Mouse (Mus musculus) limb, embryonic 14.5 days (tissue): ENCODE data around the gene Acvrl1. TPM values are rescaled to one million over a fixed set of nuclear protein-coding genes. Genes with fewer than 3 reads are reported as not detected.

Experiments
- ATAC-seq: fragments of 200-750 bp; cut with Nextera tagmentation; 2 replicates; pipeline ENCODE4 v1.8.0; 2017; ENCODE audit warnings: low read depth, moderate number of reproducible peaks, moderate TSS enrichment; ENCODE audit not compliant: low FRiP score
- DNase-seq: peaks from one replicate; pipeline ENCODE4 v3.0.0-alpha.2; 2015; ENCODE audit warnings: low spot score
- H3K27ac ChIP-seq: fragments of 300-500 bp; sonication (generic); replicated peaks from 2 replicates; pipeline ENCODE4 v1.5.1; 2014; ENCODE audit warnings: low read depth, mild to moderate bottlenecking, low read length, moderate library complexity, mixed read lengths
- H3K27me3 ChIP-seq: fragments of 300-500 bp; sonication (generic); 2 replicates; pipeline ENCODE4 v1.6.1; 2014; ENCODE audit warnings: low read length, mixed read lengths; ENCODE audit not compliant: control insufficient read depth, insufficient read depth
- H3K36me3 ChIP-seq: fragments of 300-500 bp; sonication (generic); 2 replicates; pipeline ENCODE4 v1.6.1; 2014; ENCODE audit warnings: mild to moderate bottlenecking, low read length, moderate library complexity, mixed read lengths; ENCODE audit not compliant: control insufficient read depth, insufficient read depth
- H3K4me1 ChIP-seq: fragments of 300-500 bp; sonication (generic); 2 replicates; pipeline ENCODE4 v1.6.1; 2014; ENCODE audit warnings: antibody characterized with exemption, low read length, mixed read lengths; ENCODE audit not compliant: control insufficient read depth, insufficient read depth
- H3K4me2 ChIP-seq: fragments of 300-500 bp; sonication (generic); replicated peaks from 2 replicates; pipeline ENCODE4 v1.6.1; 2014; ENCODE audit warnings: low read depth, mild to moderate bottlenecking, low read length, moderate library complexity; ENCODE audit not compliant: severe bottlenecking
- H3K4me3 ChIP-seq: fragments of 300-500 bp; sonication (generic); replicated peaks from 2 replicates; pipeline ENCODE4 v1.5.1; 2014; ENCODE audit warnings: low read length
- H3K9ac ChIP-seq: fragments of 300-500 bp; sonication (generic); 2 replicates; pipeline ENCODE4 v1.6.1; 2014; ENCODE audit warnings: mild to moderate bottlenecking, low read depth, low read length, moderate library complexity; ENCODE audit not compliant: severe bottlenecking
- H3K9me3 ChIP-seq: fragments of 300-500 bp; sonication (generic); 2 replicates; pipeline ENCODE4 v1.6.1; 2016; ENCODE audit warnings: low read length; ENCODE audit not compliant: control insufficient read depth
- POLR2A ChIP-seq: fragments of 200-500 bp; IDR thresholded peaks from 2 replicates; pipeline ENCODE4 v1.8.0; 2012; ENCODE audit warnings: inconsistent platforms, mild to moderate bottlenecking, moderate library complexity, borderline replicate concordance; ENCODE audit not compliant: insufficient read depth, insufficient read length; ENCODE audit errors: extremely low read depth
- WGBS: fragments of 180-500 bp; shearing (Covaris S2); extraction: QIAGEN DNeasy Blood & Tissue Kit; methylation state at CpG from one replicate; pipeline ENCODE4 v1.1.7; 2014; 5-methylcytosine and 5-hydroxymethylcytosine counted together
- polyA plus RNA-seq, 2 experiments: library from polyadenylated mRNA; depleted of rRNA in 1 of 2; stranded (reverse) in 1 of 2; unstranded in 1 of 2; fragments of >200 nt; fragmentation: Nextera tagmentation in 1 of 2; extraction: Ambion mirVana in 1 of 2; gene quantifications; 2 replicates each; pipeline versions ENCODE4 v1.2.1 to v1.2.3; 2012 to 2014

Acvrl1 gene
- polyA plus RNA-seq, 2 experiments: 8.2 to 16.1 TPM

DNA sequence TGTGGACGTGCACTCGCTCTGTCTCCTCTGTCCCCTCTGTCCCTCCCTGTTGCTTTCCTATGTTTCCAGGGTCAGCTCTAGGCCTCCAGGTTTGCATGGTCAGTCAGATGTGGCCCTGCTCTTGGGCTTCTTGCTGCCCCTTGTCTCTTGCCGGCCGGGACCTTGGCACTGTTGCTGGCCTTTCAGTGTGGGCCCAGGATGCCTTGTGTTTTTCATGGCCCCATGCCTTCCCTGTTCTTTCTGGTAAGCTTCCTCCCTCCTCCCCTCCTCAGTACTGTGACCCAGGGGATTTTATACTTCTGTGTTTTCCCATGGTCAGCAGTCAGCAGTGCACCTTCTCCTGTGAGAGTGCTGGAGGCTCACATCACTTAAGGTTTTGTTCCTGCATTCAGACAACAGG lies 53.2 kb downstream of the Acvrl1 start:
- peaks cover 49% of the 10 kb centered on the region for H3K4me1 ChIP-seq
- ATAC-seq: no peak

DNA sequence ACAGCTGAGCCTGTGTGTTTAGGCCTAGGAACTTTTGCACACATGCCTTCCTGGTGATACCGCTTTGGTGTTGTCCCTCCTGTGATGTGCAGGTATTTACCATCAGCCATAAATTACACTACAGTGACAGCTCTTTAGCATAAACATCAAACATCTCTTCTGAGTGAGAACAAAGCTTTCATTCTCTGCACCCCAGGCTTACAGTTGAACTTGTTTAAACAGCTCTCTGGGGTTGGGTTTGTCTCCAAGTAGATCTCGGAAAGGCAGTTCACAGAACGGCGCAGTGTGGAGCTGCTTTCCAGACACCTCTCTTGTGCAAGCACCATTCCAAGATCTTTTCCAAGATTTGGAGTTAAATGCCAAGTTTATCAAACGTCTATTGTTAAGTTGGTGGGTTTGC lies 54.4 kb downstream of the Acvrl1 start:
- 0 out of 2 replicates have a peak, but pooled peaks cover 2% of the 10 kb centered on the region for H3K9me3 ChIP-seq
- H3K9ac ChIP-seq: no peak overlapping the region
- no peaks in the 10 kb centered on the region for H3K27me3 ChIP-seq
- H3K4me3 ChIP-seq: no peak overlapping the region
- 28% methylated on average over 5 of the region's 5 CpGs for WGBS
- DNase-seq (peak; percentile 56), ATAC-seq (peak; percentile 11; the same call in 1 of the 2 replicates)
- no peak for TF ChIP-seq POLR2A
- H3K27ac ChIP-seq: 0 out of 2 replicates have a peak overlapping the region, but pooled peaks have one; percentile 41
- H3K4me1 ChIP-seq: peaks cover 37% of the 10 kb centered on the region
- no peak overlapping the region for H3K4me2 ChIP-seq
- peaks cover 5% of the 10 kb centered on the region; the same call in 1 of the 2 replicates for H3K36me3 ChIP-seq

More for the DNA sequence above, 53.2 kb downstream of the Acvrl1 start:
- TF ChIP-seq POLR2A: no peak
- no peak for DNase-seq
- Histone ChIP-seq H3K4me2 (no peak overlapping the region), H3K4me3 (no peak overlapping the region), H3K27ac (no peak overlapping the region), H3K27me3 (no peaks in the 10 kb centered on the region), H3K36me3 (peaks cover 5% of the 10 kb centered on the region; the same call in 1 of the 2 replicates), H3K9me3 (0 out of 2 replicates have a peak, but pooled peaks cover 2% of the 10 kb centered on the region), H3K9ac (no peak overlapping the region)
- 26% methylated on average over 4 of the region's 4 CpGs for WGBS

DNA sequence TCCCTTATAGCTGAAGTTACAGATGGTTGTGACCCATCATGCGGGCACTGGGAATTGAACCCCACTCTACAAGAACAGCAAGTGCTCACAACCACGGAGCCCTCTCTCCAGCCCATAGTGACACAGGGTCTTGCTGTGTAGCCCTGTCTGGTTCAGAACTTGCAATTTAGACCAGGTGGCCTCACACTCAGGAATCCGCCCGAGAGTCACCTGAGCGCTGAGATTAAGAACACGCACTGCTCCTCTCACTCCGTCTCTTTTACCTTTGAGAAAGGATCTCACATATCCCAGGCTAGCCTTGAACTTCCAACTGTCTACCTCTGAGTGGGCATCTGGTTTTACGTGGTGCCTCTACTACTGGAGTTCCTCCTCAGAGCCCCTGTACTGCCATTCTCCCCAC lies 56.0 kb downstream of the Acvrl1 start:
- no peak for DNase-seq
- H3K27me3 ChIP-seq: no peaks in the 10 kb centered on the region
- H3K36me3 ChIP-seq: peaks cover 5% of the 10 kb centered on the region; the same call in 1 of the 2 replicates
- no peak for TF ChIP-seq POLR2A
- no peak for ATAC-seq
- 0 out of 2 replicates have a peak, but pooled peaks cover 2% of the 10 kb centered on the region for H3K9me3 ChIP-seq
- H3K9ac ChIP-seq: no peak overlapping the region
- 94% methylated on average over 8 of the region's 8 CpGs for WGBS
- H3K27ac ChIP-seq: no peak overlapping the region
- peaks cover 32% of the 10 kb centered on the region for H3K4me1 ChIP-seq
- no peak overlapping the region for H3K4me2 ChIP-seq
- no peak overlapping the region for H3K4me3 ChIP-seq

DNA sequence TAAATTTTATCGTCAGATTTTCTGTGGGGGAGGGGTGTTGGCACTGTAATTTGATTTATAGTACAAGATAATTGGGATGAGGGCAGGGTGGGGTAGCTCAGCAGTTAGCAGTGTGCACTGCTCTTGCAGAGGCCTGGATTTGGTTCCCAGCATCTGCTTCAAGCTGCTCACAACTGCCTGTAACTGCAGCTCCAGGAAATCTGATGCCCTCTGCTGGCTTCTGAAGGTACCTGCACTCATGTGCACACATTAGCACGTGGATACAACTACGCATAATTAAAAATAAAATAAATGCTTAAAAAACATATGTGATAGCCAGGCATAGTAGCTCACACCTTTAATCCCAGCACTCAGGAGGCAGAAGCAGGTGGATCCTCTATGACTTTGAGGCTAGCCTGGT lies 57.2 kb downstream of the Acvrl1 start:
- no peak overlapping the region for H3K27ac ChIP-seq
- H3K9me3 ChIP-seq: 0 out of 2 replicates have a peak, but pooled peaks cover 2% of the 10 kb centered on the region
- WGBS: 95% methylated on average over 3 of the region's 3 CpGs
- H3K36me3 ChIP-seq: peaks cover 5% of the 10 kb centered on the region; the same call in 1 of the 2 replicates
- no peaks in the 10 kb centered on the region for H3K27me3 ChIP-seq
- no peak overlapping the region for H3K9ac ChIP-seq
- H3K4me3 ChIP-seq: no peak overlapping the region
- no peak overlapping the region for H3K4me2 ChIP-seq
- ATAC-seq: no peak
- peaks cover 26% of the 10 kb centered on the region for H3K4me1 ChIP-seq
- TF ChIP-seq POLR2A: no peak
- DNase-seq: no peak

DNA sequence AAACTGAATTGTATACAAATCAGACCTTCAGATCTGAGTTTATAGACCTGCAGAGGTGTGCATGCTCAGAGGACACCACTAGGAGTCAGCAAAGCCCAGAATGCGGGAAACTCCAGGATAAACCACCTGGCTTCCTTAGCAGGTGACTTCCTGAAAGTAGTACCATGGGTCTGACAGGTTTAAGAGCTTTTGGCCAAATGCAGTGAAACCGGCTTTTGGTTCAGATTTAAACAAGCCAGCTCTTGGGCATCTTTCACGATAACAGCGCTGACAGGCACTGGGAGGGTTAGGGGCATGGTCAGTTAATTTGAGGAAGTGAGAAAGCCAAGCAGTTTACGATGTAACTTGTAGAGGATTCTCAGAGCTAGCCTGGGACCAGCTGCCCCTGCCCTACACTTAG lies 59.6 kb downstream of the Acvrl1 start:
- ATAC-seq (no peak), DNase-seq (no peak)
- peaks cover 5% of the 10 kb centered on the region; the same call in 1 of the 2 replicates for H3K36me3 ChIP-seq
- H3K9me3 ChIP-seq: 0 out of 2 replicates have a peak, but pooled peaks cover 2% of the 10 kb centered on the region
- TF ChIP-seq POLR2A: no peak
- no peak overlapping the region for H3K9ac ChIP-seq
- WGBS: 58% methylated on average over 5 of the region's 5 CpGs
- no peak overlapping the region for H3K27ac ChIP-seq
- H3K4me1 ChIP-seq: peaks cover 14% of the 10 kb centered on the region
- no peak overlapping the region for H3K4me2 ChIP-seq
- no peaks in the 10 kb centered on the region for H3K27me3 ChIP-seq
- H3K4me3 ChIP-seq: no peak overlapping the region
